Mouse (Mus musculus): Measurements from ENCODE around the gene Scpep1. TPM values are rescaled to one million over a fixed set of nuclear protein-coding genes. Genes with fewer than 3 reads are reported as not detected.
"Not testable (repeated sequence)": the region's sequence is repeated elsewhere in the genome, so short reads cannot be mapped to it uniquely, and the experiment has no call there.

Scpep1 gene
- polyA plus RNA-seq, 1 experiment from 2014 or later, result 68.8 TPM

GRCm38 (mm10) chr11:88894279-88894678, 61.0 kb downstream of the Scpep1 start:
- WGBS, result 95% methylated on average over 12 of the region's 14 CpGs
- ATAC-seq (ENCODE audit: insufficient number of reproducible peaks, insufficient read depth, low FRiP score, low TSS enrichment, low read depth); H3K36me3 ChIP-seq: not testable (repeated sequence)

GRCm38 (mm10) chr11:88893501-88893900, 61.8 kb downstream of the Scpep1 start:
- H3K4me1 ChIP-seq (replicated peaks), result peaks cover 13% of the 10 kb centered on the region
- not testable (repeated sequence) for ATAC-seq (ENCODE audit: insufficient number of reproducible peaks, insufficient read depth, low FRiP score, low TSS enrichment, low read depth); H3K36me3 ChIP-seq; H3K27me3 ChIP-seq; H3K4me3 ChIP-seq (replicated peaks); H3K27ac ChIP-seq; H3K4me2 ChIP-seq; H3K9ac ChIP-seq (replicated peaks); H3K9me3 ChIP-seq
- 80% methylated on average over 2 of the region's 8 CpGs for WGBS

More at GRCm38 (mm10) chr11:88894279-88894678, 61.0 kb downstream of the Scpep1 start:
- not testable (repeated sequence) for H3K27me3 ChIP-seq; H3K9me3 ChIP-seq; H3K4me2 ChIP-seq; H3K27ac ChIP-seq; H3K9ac ChIP-seq (replicated peaks); H3K4me3 ChIP-seq (replicated peaks)
- H3K4me1 ChIP-seq (replicated peaks), result peaks cover 13% of the 10 kb centered on the region

- not testable (repeated sequence) for H3K4me1 ChIP-seq (replicated peaks); ATAC-seq (ENCODE audit: insufficient number of reproducible peaks, insufficient read depth, low FRiP score, low TSS enrichment, low read depth); H3K4me2 ChIP-seq; H3K9me3 ChIP-seq; H3K27ac ChIP-seq; H3K4me3 ChIP-seq (replicated peaks); H3K9ac ChIP-seq (replicated peaks); H3K36me3 ChIP-seq; H3K27me3 ChIP-seq
- 94% methylated on average over 22 of the region's 24 CpGs for WGBS
Measured at GRCm38 (mm10) chr11:88892789-88893188, 62.5 kb downstream of the Scpep1 start.

DNA sequence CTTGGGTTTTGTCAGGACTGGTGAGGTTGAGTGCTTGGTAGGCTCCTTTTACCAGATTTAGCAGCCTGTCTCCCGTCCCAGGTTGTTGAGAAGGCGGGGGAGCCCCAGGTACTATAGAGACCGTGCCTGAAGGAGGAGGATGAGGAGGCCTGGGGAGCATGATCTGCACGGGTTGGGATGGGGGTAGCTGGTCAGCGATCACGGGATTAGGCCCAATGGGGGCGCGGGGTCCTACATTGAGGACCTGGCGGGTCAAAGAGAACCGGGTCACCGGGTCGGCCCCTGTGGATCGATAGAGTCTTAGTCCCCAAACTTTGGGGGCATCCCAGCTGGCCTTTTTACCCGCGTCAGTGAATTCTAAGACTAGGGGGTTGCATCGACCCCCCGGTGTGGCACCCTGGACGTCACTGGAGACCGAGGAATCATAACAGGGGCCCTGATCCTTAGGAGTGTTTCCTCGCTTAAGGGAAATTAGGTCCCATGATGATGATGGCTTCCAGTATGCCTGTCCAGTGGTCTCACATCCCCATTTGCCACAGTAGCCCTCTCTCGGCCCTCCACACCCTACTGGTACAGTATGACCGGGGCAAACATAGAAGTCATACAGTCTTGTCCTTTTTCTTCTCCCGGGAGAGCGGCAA, 63.2 kb downstream of the Scpep1 start:
- not testable (repeated sequence) for H3K4me1 ChIP-seq (replicated peaks); H3K9me3 ChIP-seq; H3K9ac ChIP-seq (replicated peaks); H3K4me2 ChIP-seq; H3K4me3 ChIP-seq (replicated peaks); H3K27me3 ChIP-seq; ATAC-seq (ENCODE audit: insufficient number of reproducible peaks, insufficient read depth, low FRiP score, low TSS enrichment, low read depth); H3K27ac ChIP-seq; H3K36me3 ChIP-seq
- 90% methylated on average over 18 of the region's 24 CpGs for WGBS

GRCm38 (mm10) chr11:88891446-88891845, 63.8 kb downstream of the Scpep1 start:
- not testable (repeated sequence) for ATAC-seq (ENCODE audit: insufficient number of reproducible peaks, insufficient read depth, low FRiP score, low TSS enrichment, low read depth); H3K4me3 ChIP-seq (replicated peaks); H3K9me3 ChIP-seq; H3K27me3 ChIP-seq; H3K4me2 ChIP-seq; H3K4me1 ChIP-seq (replicated peaks); H3K36me3 ChIP-seq; H3K9ac ChIP-seq (replicated peaks); H3K27ac ChIP-seq
- WGBS, result 94% methylated on average over 10 of the region's 12 CpGs

GRCm38 (mm10) chr11:88890904-88891303, 64.4 kb downstream of the Scpep1 start:
- not testable (repeated sequence) for ATAC-seq (ENCODE audit: insufficient number of reproducible peaks, insufficient read depth, low FRiP score, low TSS enrichment, low read depth); H3K36me3 ChIP-seq; H3K27ac ChIP-seq; H3K9ac ChIP-seq (replicated peaks); H3K4me1 ChIP-seq (replicated peaks); H3K27me3 ChIP-seq; H3K4me3 ChIP-seq (replicated peaks); H3K4me2 ChIP-seq; H3K9me3 ChIP-seq
- 90% methylated on average over 8 of the region's 11 CpGs for WGBS

DNA sequence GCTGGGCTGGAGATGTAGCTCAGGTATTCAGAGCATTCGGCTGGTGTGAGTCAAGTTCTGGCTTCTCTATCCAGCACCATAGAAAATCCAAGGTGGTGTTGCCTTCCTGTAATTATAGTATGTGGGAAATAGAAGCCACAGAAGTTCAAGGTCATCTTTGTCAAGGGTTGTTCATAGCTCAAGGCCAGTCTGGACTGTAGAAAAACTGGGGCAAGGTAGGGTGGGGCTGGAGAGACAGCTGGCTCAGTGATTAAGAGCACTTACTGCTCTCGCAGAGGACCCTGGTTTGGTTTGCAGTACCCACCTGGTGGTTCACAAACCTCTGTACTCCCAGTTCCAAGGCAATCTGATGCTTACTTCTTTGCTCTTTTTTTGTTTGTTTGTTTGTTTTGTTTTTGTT, 66.3 kb downstream of the Scpep1 start:
- H3K4me1 ChIP-seq (replicated peaks), result no peaks in the 10 kb centered on the region
- WGBS, result 85% methylated on average over 2 of the region's 2 CpGs

DNA sequence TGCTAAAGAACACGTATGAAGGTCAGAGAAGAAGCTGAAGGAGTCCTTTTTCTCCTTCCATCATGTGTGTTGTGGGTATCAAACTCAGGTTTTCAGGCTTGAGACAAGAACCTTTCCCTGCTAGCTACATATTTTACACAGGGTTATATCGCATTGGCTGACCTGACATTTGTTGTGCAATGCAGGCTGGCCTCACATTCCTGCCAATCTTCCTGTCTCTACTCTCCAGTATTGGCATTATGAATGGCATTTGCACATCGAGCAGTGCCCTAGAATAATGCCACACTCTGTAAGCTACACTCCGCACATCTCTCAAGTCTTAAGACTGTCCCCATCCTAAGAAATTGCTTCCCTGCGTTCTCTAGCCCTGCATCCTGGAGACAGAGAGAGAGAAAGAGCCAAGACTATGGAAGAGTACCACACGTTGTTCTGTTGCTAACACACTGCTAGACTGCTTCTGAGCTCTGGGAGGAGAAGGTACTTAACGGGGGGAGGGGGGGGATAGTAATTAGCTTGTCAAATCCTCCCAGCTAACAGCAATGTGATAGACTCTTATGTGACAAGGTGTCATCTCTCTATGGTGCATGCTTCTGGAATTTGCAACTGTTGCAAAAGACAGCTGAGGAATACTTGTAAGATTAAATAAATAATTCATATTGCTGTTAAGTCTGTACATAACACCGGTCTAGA, 70.7 kb downstream of the Scpep1 start:
- WGBS, result 70% methylated on average over 8 of the region's 8 CpGs
- Histone ChIP-seq H3K27ac (no peak overlapping the region), H3K9me3 (no peaks in the 10 kb centered on the region), H3K36me3 (no peaks in the 10 kb centered on the region), H3K4me1 (replicated peaks) (no peaks in the 10 kb centered on the region), H3K4me3 (replicated peaks) (no peak overlapping the region), H3K9ac (replicated peaks) (no peak overlapping the region), H3K4me2 (no peak overlapping the region), H3K27me3 (no peaks in the 10 kb centered on the region)
- ATAC-seq (ENCODE audit: insufficient number of reproducible peaks, insufficient read depth, low FRiP score, low TSS enrichment, low read depth), result no peak

More for the DNA sequence above, 66.3 kb downstream of the Scpep1 start:
- Histone ChIP-seq H3K4me2 (no peak overlapping the region), H3K4me3 (replicated peaks) (no peak overlapping the region), H3K27ac (no peak overlapping the region), H3K9me3 (no peaks in the 10 kb centered on the region), H3K9ac (replicated peaks) (no peak overlapping the region), H3K27me3 (no peaks in the 10 kb centered on the region), H3K36me3 (no peaks in the 10 kb centered on the region)
- no peak for ATAC-seq (ENCODE audit: insufficient number of reproducible peaks, insufficient read depth, low FRiP score, low TSS enrichment, low read depth)

DNA sequence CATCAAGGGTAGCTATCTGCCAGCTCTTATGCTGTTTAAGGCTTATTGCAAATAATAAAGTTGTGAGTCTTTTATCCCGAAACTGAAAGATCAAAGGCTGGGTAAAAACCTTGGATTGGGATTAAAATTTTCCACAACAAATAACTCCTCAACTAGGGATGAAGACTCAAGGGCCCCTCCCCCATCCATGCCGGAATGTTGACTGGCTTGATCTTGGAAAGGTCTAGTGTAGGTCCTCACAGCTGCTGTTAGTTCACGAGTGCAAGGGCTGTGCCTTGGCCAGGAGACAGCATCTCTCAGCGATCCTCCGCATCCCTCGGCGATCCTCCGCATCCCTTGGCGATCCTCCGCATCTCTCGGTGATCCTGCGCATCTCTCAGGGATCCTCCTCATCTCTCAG, 77.3 kb downstream of the Scpep1 start:
- Histone ChIP-seq H3K4me3 (replicated peaks) (no peak overlapping the region), H3K36me3 (no peaks in the 10 kb centered on the region), H3K27ac (no peak overlapping the region), H3K4me2 (no peak overlapping the region), H3K27me3 (peaks cover 17% of the 10 kb centered on the region), H3K4me1 (replicated peaks) (peaks cover 4% of the 10 kb centered on the region), H3K9me3 (no peaks in the 10 kb centered on the region), H3K9ac (replicated peaks) (no peak overlapping the region)
- ATAC-seq (ENCODE audit: insufficient number of reproducible peaks, insufficient read depth, low FRiP score, low TSS enrichment, low read depth), result no peak
- WGBS, result 88% methylated on average over 12 of the region's 12 CpGs

Other genes starting within 250 kb of the Scpep1 start
- 16.8 and 24.0 TPM in 2 replicates for gene Msi2, start 237.0 kb downstream of the Scpep1 start, polyA plus RNA-seq (2016; fragmentation: Nextera tagmentation; extraction: Ambion mirVana)
- 15.3 and 16.7 TPM in 2 replicates for gene Akap1, start 90.9 kb downstream of the Scpep1 start, polyA plus RNA-seq (2016; fragmentation: Nextera tagmentation; extraction: Ambion mirVana)
- not detected in 2 replicates for gene Elobl, start 11.5 kb upstream of the Scpep1 start, polyA plus RNA-seq (2016; fragmentation: Nextera tagmentation; extraction: Ambion mirVana)
- 31.7 and 33.6 TPM in 2 replicates for gene Coil, start 14.8 kb upstream of the Scpep1 start, polyA plus RNA-seq (2016; fragmentation: Nextera tagmentation; extraction: Ambion mirVana)
- 4.4 and 4.8 TPM in 2 replicates for gene Trim25, start 43.9 kb upstream of the Scpep1 start, polyA plus RNA-seq (2016; fragmentation: Nextera tagmentation; extraction: Ambion mirVana)
- gene Dgke, start 111.4 kb upstream of the Scpep1 start, polyA plus RNA-seq (2016; fragmentation: Nextera tagmentation; extraction: Ambion mirVana), result 5.5 and 6.6 TPM in 2 replicates
- 0.73 and 0.83 TPM in 2 replicates for gene Gm525, start 118.4 kb upstream of the Scpep1 start, polyA plus RNA-seq (2016; fragmentation: Nextera tagmentation; extraction: Ambion mirVana)

Measured in limb, embryonic 12.5 days (tissue).